Mouse (Mus musculus) kidney, postnatal 14 days (tissue): ENCODE measurements at regions not wholly inside any gene's neighbourhood (a gene's known extent, or its start where the extent isn't known, plus 50 kb on each side); places are given as distances from the start of the nearest gene placed in this dataset.

Experiments used
- DNase-seq: peaks from one replicate; pipeline ENCODE4 v3.0.0; 2022; ENCODE audit warnings: mixed read lengths

- no peak for DNase-seq
Measured at GRCm38 (mm10) chr8:86969051-86969450, 84.0 kb upstream of the N4bp1 start.

GRCm38 (mm10) chr8:86967891-86968311 is 82.8 kb upstream of the N4bp1 start:
- DNase-seq: peak; percentile 37

- no peak for DNase-seq
Measured at GRCm38 (mm10) chr8:86961218-86962195, 76.4 kb upstream of the N4bp1 start.
